11 mouse cellular contexts compared by ENCODE assay signal in genomic region chr16:10927026-10927425, GRCm38 (mm10).
"Had no signal": no experiment of that assay in that cellular context is flagged by ENCODE, and none has a peak within 500 bp of the region (broad histone marks: within the 10 kb centered on the region; RNA-seq: fewer than 3 reads in every experiment).

No protein-coding gene starts in this region.

- H3K27me3 ChIP-seq: kidney, embryonic 15.5 days; limb, embryonic 13.5 days; liver, embryonic 15.5 days; neural tube, embryonic 15.5 days had no signal

- H3K9me3 ChIP-seq: kidney, embryonic 15.5 days; liver, embryonic 15.5 days; neural tube, embryonic 15.5 days had no signal

- DNase-seq: kidney, adult 2 months; kidney, postnatal 14 days; left cerebral cortex, postnatal 4 days; midbrain, embryonic 14.5 days; thymus, adult 18-20 months; thymus, postnatal 14 days had no signal

- H3K4me2 ChIP-seq: kidney, embryonic 15.5 days; limb, embryonic 13.5 days; liver, embryonic 15.5 days; neural tube, embryonic 15.5 days had no signal

- H3K4me1 ChIP-seq: kidney, embryonic 15.5 days; neural tube, embryonic 15.5 days had no signal

- H3K9ac ChIP-seq: kidney, embryonic 15.5 days; limb, embryonic 13.5 days; liver, embryonic 15.5 days; neural tube, embryonic 15.5 days had no signal

- H3K36me3 ChIP-seq: kidney, embryonic 15.5 days; limb, embryonic 13.5 days; liver, embryonic 15.5 days; neural tube, embryonic 15.5 days had no signal

- H3K27ac ChIP-seq: kidney, embryonic 15.5 days; limb, embryonic 13.5 days; liver, embryonic 15.5 days; neural tube, embryonic 15.5 days had no signal

- H3K4me3 ChIP-seq: kidney, embryonic 15.5 days; limb, embryonic 13.5 days; liver, embryonic 15.5 days; myocyte; neural tube, embryonic 15.5 days had no signal
